Mouse (Mus musculus) MEL (cell line): Measurements from ENCODE around the gene Zfp865. TPM values are rescaled to one million over a fixed set of nuclear protein-coding genes. Genes with fewer than 3 reads are reported as not detected.

Experiments used
- DNase-seq: peaks from one replicate; pipeline ENCODE4 v3.0.0; 2011; ENCODE audit warnings: low read depth, low spot score
- H3K27ac ChIP-seq: 2 replicates; pipeline ENCODE4 v1.5.1; 2012; ENCODE audit warnings: low read depth, mild to moderate bottlenecking, control low read depth, low read length, moderate library complexity; ENCODE audit not compliant: control insufficient read depth
- H3K27me3 ChIP-seq, 2 experiments: fragments of 150-350 bp in 1 of 2; sonication (generic) in 1 of 2; 2 replicates each; pipeline ENCODE4 v1.6.1; 2012; ENCODE audit warnings: low read length in 2 of 2, mild to moderate bottlenecking in 2 of 2, improper control_type of control experiment in 1 of 2, moderate library complexity in 1 of 2; ENCODE audit not compliant: insufficient read depth in 2 of 2, control insufficient read depth in 1 of 2
- H3K36me3 ChIP-seq, 2 experiments: 2 replicates each; pipeline ENCODE4 v1.6.1; 2012 to 2014; ENCODE audit warnings: low read length in 2 of 2, improper control_type of control experiment in 1 of 2, inconsistent platforms in 1 of 2, mild to moderate bottlenecking in 1 of 2; ENCODE audit not compliant: insufficient read depth in 2 of 2, control insufficient read depth in 1 of 2
- H3K4me1 ChIP-seq, 2 experiments: fragments of 150-350 bp in 1 of 2; sonication (generic) in 1 of 2; 2 replicates each; pipeline ENCODE4 v1.6.1; 2012; ENCODE audit warnings: low read length in 2 of 2, improper control_type of control experiment in 1 of 2, mild to moderate bottlenecking in 1 of 2; ENCODE audit not compliant: insufficient read depth in 2 of 2, control insufficient read depth in 1 of 2
- H3K4me3 ChIP-seq, 2 experiments: fragments of 150-350 bp in 1 of 2; sonication (generic) in 1 of 2; 2 replicates each; pipeline ENCODE4 v1.5.1; 2012; ENCODE audit warnings: low read depth in 2 of 2, low read length in 2 of 2, mild to moderate bottlenecking in 2 of 2, moderate library complexity in 2 of 2, control low read depth in 1 of 2, improper control_type of control experiment in 1 of 2; ENCODE audit not compliant: control insufficient read depth in 1 of 2, insufficient read depth in 1 of 2
- H3K79me2 ChIP-seq: 2 replicates; pipeline ENCODE4 v1.6.1; 2012; ENCODE audit warnings: mild to moderate bottlenecking, low read length, moderate library complexity; ENCODE audit not compliant: control insufficient read depth, poor library complexity, insufficient read depth
- H3K9ac ChIP-seq: 2 replicates; pipeline ENCODE4 v1.6.1; 2012; ENCODE audit warnings: low read depth, mild to moderate bottlenecking, control low read depth, low read length, moderate library complexity; ENCODE audit not compliant: control insufficient read depth, poor library complexity, severe bottlenecking
- H3K9me3 ChIP-seq: fragments of 150-350 bp; sonication (generic); replicated peaks from 2 replicates; pipeline ENCODE4 v1.6.1; 2012; ENCODE audit warnings: mild to moderate bottlenecking, low read length, improper control_type of control experiment, moderate library complexity; ENCODE audit not compliant: insufficient read depth
- BHLHE40 ChIP-seq: IDR thresholded peaks from 2 replicates; pipeline ENCODE4 v1.6.1; 2012; ENCODE audit warnings: low read depth, mild to moderate bottlenecking, inconsistent platforms, low read length, improper control_type of control experiment, borderline replicate concordance
- CHD1 ChIP-seq: IDR thresholded peaks from 2 replicates; pipeline ENCODE4 v1.6.1; 2012; ENCODE audit warnings: low read depth, mild to moderate bottlenecking, inconsistent platforms, low read length, improper control_type of control experiment
- CTCF ChIP-seq, 3 experiments: IDR thresholded peaks in 2 of 3; conservative IDR thresholded peaks in 1 of 3; 2 replicates each; pipeline ENCODE4 v1.5.1; 2011 to 2012; ENCODE audit warnings: low read length in 3 of 3, low read depth in 2 of 3, mild to moderate bottlenecking in 2 of 3, improper control_type of control experiment in 1 of 3, inconsistent platforms in 1 of 3, mixed read lengths in 1 of 3, moderate library complexity in 1 of 3; ENCODE audit not compliant: control insufficient read depth in 1 of 3, insufficient read depth in 1 of 3, poor library complexity in 1 of 3, severe bottlenecking in 1 of 3
- E2F4 ChIP-seq: IDR thresholded peaks from 2 replicates; pipeline ENCODE4 v1.6.1; 2011; ENCODE audit warnings: low read depth, low read length, improper control_type of control experiment, borderline replicate concordance
- ELF1 ChIP-seq: IDR thresholded peaks from 2 replicates; pipeline ENCODE4 v1.6.1; 2014; ENCODE audit warnings: low read depth, mild to moderate bottlenecking, inconsistent platforms, low read length, improper control_type of control experiment, moderate library complexity
- EP300 ChIP-seq, 2 experiments: IDR thresholded peaks; 2 replicates each; pipeline ENCODE4 v1.6.1; 2011; ENCODE audit warnings: improper control_type of control experiment in 2 of 2, low read length in 2 of 2, low read depth in 1 of 2, mild to moderate bottlenecking in 1 of 2
- ETS1 ChIP-seq: IDR thresholded peaks from 2 replicates; pipeline ENCODE4 v1.6.1; 2012; ENCODE audit warnings: low read depth, mild to moderate bottlenecking, inconsistent platforms, low read length, improper control_type of control experiment, moderate library complexity
- GABPA ChIP-seq: IDR thresholded peaks from 2 replicates; pipeline ENCODE4 v1.6.1; 2012; ENCODE audit warnings: low read depth, mild to moderate bottlenecking, inconsistent platforms, low read length, improper control_type of control experiment, moderate library complexity
- GATA1 ChIP-seq: IDR thresholded peaks from 2 replicates; pipeline ENCODE4 v1.6.1; 2011; ENCODE audit warnings: low read depth, low read length, improper control_type of control experiment
- HCFC1 ChIP-seq: IDR thresholded peaks from 2 replicates; pipeline ENCODE4 v1.6.1; 2012; ENCODE audit warnings: low read depth, mild to moderate bottlenecking, inconsistent platforms, low read length, improper control_type of control experiment, moderate library complexity
- KAT2A ChIP-seq: conservative IDR thresholded peaks from 2 replicates; pipeline ENCODE4 v1.6.1; 2012; ENCODE audit warnings: low read depth, low read length, improper control_type of control experiment, inconsistent platforms
- MAX ChIP-seq: IDR thresholded peaks from 2 replicates; pipeline ENCODE4 v1.6.1; 2011; ENCODE audit warnings: low read length, improper control_type of control experiment
- MEF2A ChIP-seq: IDR thresholded peaks from 2 replicates; pipeline ENCODE4 v1.6.1; 2014; ENCODE audit warnings: low read depth, mild to moderate bottlenecking, inconsistent platforms, low read length, improper control_type of control experiment; ENCODE audit not compliant: poor library complexity, insufficient replicate concordance, severe bottlenecking; ENCODE audit errors: extremely low read depth
- MXI1 ChIP-seq: IDR thresholded peaks from 2 replicates; pipeline ENCODE4 v1.6.1; 2011; ENCODE audit warnings: mild to moderate bottlenecking, low read depth, low read length, improper control_type of control experiment
- MYB ChIP-seq: IDR thresholded peaks from 2 replicates; pipeline ENCODE4 v1.6.1; 2011; ENCODE audit warnings: mild to moderate bottlenecking, low read depth, low read length, improper control_type of control experiment
- MYC ChIP-seq: IDR thresholded peaks from 2 replicates; pipeline ENCODE4 v1.6.1; 2011; ENCODE audit warnings: low read depth, mild to moderate bottlenecking, low read length, improper control_type of control experiment, moderate library complexity
- NELFE ChIP-seq: IDR thresholded peaks from 2 replicates; pipeline ENCODE4 v1.6.1; 2011; ENCODE audit warnings: low read depth, low read length, improper control_type of control experiment
- NRF1 ChIP-seq: IDR thresholded peaks from 2 replicates; pipeline ENCODE4 v1.6.1; 2014; ENCODE audit warnings: low read depth, mild to moderate bottlenecking, inconsistent platforms, low read length, improper control_type of control experiment, moderate library complexity; ENCODE audit not compliant: poor library complexity, insufficient read depth, severe bottlenecking
- POLR2AphosphoS2 ChIP-seq: IDR thresholded peaks from 2 replicates; pipeline ENCODE4 v1.6.1; 2011; ENCODE audit warnings: low read length, improper control_type of control experiment
- POLR2AphosphoS5 ChIP-seq: IDR thresholded peaks from 2 replicates; pipeline ENCODE4 v1.6.1; 2012; ENCODE audit warnings: low read depth, borderline replicate concordance, mild to moderate bottlenecking, inconsistent platforms, low read length, moderate library complexity, mixed read lengths
- RAD21 ChIP-seq: IDR thresholded peaks from 2 replicates; pipeline ENCODE4 v1.6.1; 2011; ENCODE audit warnings: mild to moderate bottlenecking, low read depth, low read length, improper control_type of control experiment
- RCOR1 ChIP-seq: IDR thresholded peaks from 2 replicates; pipeline ENCODE4 v1.6.1; 2012; ENCODE audit warnings: low read depth, mild to moderate bottlenecking, inconsistent platforms, low read length, improper control_type of control experiment
- SIN3A ChIP-seq: IDR thresholded peaks from 2 replicates; pipeline ENCODE4 v1.6.1; 2012; ENCODE audit warnings: low read length, improper control_type of control experiment, inconsistent platforms
- TAL1 ChIP-seq: IDR thresholded peaks from 2 replicates; pipeline ENCODE4 v1.6.1; 2012; ENCODE audit warnings: mild to moderate bottlenecking, inconsistent platforms, low read length, moderate library complexity, mixed read lengths
- TBP ChIP-seq: IDR thresholded peaks from 2 replicates; pipeline ENCODE4 v1.8.0; 2011; ENCODE audit warnings: low read depth, low read length, improper control_type of control experiment
- TCF12 ChIP-seq: IDR thresholded peaks from 2 replicates; pipeline ENCODE4 v1.6.1; 2014; ENCODE audit warnings: low read depth, mild to moderate bottlenecking, inconsistent platforms, low read length, improper control_type of control experiment, moderate library complexity
- UBTF ChIP-seq: IDR thresholded peaks from 2 replicates; pipeline ENCODE4 v1.6.1; 2012; ENCODE audit warnings: low read depth, mild to moderate bottlenecking, inconsistent platforms, low read length, improper control_type of control experiment, moderate library complexity, borderline replicate concordance; ENCODE audit not compliant: insufficient read depth
- USF1 ChIP-seq: IDR thresholded peaks from 2 replicates; pipeline ENCODE4 v1.6.1; 2014; ENCODE audit warnings: low read depth, mild to moderate bottlenecking, inconsistent platforms, low read length, improper control_type of control experiment, moderate library complexity
- ZC3H11A ChIP-seq: IDR thresholded peaks from 2 replicates; pipeline ENCODE4 v1.6.1; 2012; ENCODE audit warnings: low read depth, mild to moderate bottlenecking, inconsistent platforms, low read length, improper control_type of control experiment
- ZMIZ1 ChIP-seq: IDR thresholded peaks from 2 replicates; pipeline ENCODE4 v1.6.1; 2012; ENCODE audit warnings: low read depth, mild to moderate bottlenecking, inconsistent platforms, low read length, improper control_type of control experiment, moderate library complexity
- ZNF384 ChIP-seq: IDR thresholded peaks from 2 replicates; pipeline ENCODE4 v1.6.1; 2012; ENCODE audit warnings: low read depth, mild to moderate bottlenecking, inconsistent platforms, low read length, improper control_type of control experiment
- polyA plus RNA-seq, 2 experiments: library from polyadenylated mRNA; stranded (reverse) in 1 of 2; unstranded in 1 of 2; fragments of >175 nt in 1 of 2; fragments of >200 nt in 1 of 2; gene quantifications; 2 replicates each; pipeline versions ENCODE4 v1.2.1 to v1.2.4; 2012; ENCODE audit warnings: low replicate concordance in 2 of 2, low read depth in 1 of 2; ENCODE audit not compliant: insufficient read length in 2 of 2, insufficient read depth in 1 of 2, missing spikeins in 1 of 2
- total RNA-seq: library from RNA; depleted of rRNA; stranded (reverse); fragments of 300-350 nt; gene quantifications from 2 replicates; pipeline ENCODE4 v1.2.3, GENCODE M21; 2012

Zfp865 gene
- total and polyA plus RNA-seq, 3 experiments: 12.2 to 34.6 TPM; not detected in 1

GRCm38 (mm10) chr7:5074984-5075383, 54.8 kb downstream of the Zfp865 start:
- no peak for DNase-seq
- Histone ChIP-seq H3K4me3 (no peak overlapping the region), H3K79me2 (peaks cover 18% of the 10 kb centered on the region), H3K27me3 (no peaks in the 10 kb centered on the region), H3K9me3 (no peaks in the 10 kb centered on the region), H3K27ac (no peak overlapping the region), H3K4me1 (peaks cover 12 to 32% of the 10 kb centered on the region in 2 experiments), H3K9ac (no peak overlapping the region), H3K36me3 (peaks cover 48% of the 10 kb centered on the region in 2 experiments)
- TF ChIP-seq BHLHE40 (no peak), EP300 (IDR thresholded peaks at IDR 0.05; ENCODE audit: low read depth in 1 of 2, low read length in 2 of 2) (no peak), POLR2AphosphoS5 (no peak), UBTF (no peak), TBP (no peak), KAT2A (no peak)

GRCm38 (mm10) chr7:5076931-5077330, 56.8 kb downstream of the Zfp865 start:
- Histone ChIP-seq H3K79me2 (peaks cover 19% of the 10 kb centered on the region), H3K27me3 (no peaks in the 10 kb centered on the region), H3K27ac (peak overlapping the region; percentile 84), H3K9ac (no peak overlapping the region), H3K4me1 (peaks cover 12 to 30% of the 10 kb centered on the region in 2 experiments), H3K4me3 (no peak overlapping the region), H3K36me3 (peaks cover 41 to 43% of the 10 kb centered on the region in 2 experiments), H3K9me3 (no peaks in the 10 kb centered on the region)
- DNase-seq: peak; percentile 72
- no peak for TF ChIP-seq NELFE
- TF ChIP-seq SIN3A: no peak
- 0 out of 2 replicates have a peak, but pooled peaks have one; percentile 47 for TF ChIP-seq GABPA
- TF ChIP-seq MYC: no peak
- no peak for TF ChIP-seq RAD21
- peak; percentile 46; the same call in 1 of the 2 replicates for TF ChIP-seq TCF12
- TF ChIP-seq MAX: no peak
- TF ChIP-seq ZMIZ1: no peak
- no peak for TF ChIP-seq E2F4
- TF ChIP-seq NRF1: no peak
- no peak for TF ChIP-seq MEF2A
- peak in 1 of 2 experiments; percentile 63; a peak in 2 of 4 replicates for TF ChIP-seq EP300 (IDR thresholded peaks at IDR 0.05; ENCODE audit: low read depth in 1 of 2, low read length in 2 of 2)
- TF ChIP-seq RCOR1: no peak
- TF ChIP-seq CHD1: no peak
- TF ChIP-seq ETS1: peak; percentile 86
- TF ChIP-seq GATA1: peak; percentile 30; the same call in 1 of the 2 replicates
- TF ChIP-seq MXI1: no peak
- TF ChIP-seq CTCF (IDR thresholded peaks at IDR 0.05 in 2 of 3, conservative IDR thresholded peaks at IDR 0.05 in 1 of 3; ENCODE audit: control insufficient read depth in 1 of 3, insufficient read depth in 1 of 3, low read depth in 2 of 3, low read length in 3 of 3, poor library complexity in 1 of 3, severe bottlenecking in 1 of 3): no peak
- TF ChIP-seq USF1: peak; percentile 84; the same call in 1 of the 2 replicates
- peak; percentile 43 for TF ChIP-seq TAL1
- TF ChIP-seq ELF1: no peak
- no peak for TF ChIP-seq ZC3H11A
- TF ChIP-seq ZNF384: no peak
- TF ChIP-seq POLR2AphosphoS5: no peak; the same call in 1 of the 2 replicates
- no peak for TF ChIP-seq UBTF
- no peak for TF ChIP-seq POLR2AphosphoS2
- no peak for TF ChIP-seq BHLHE40
- no peak for TF ChIP-seq HCFC1
- TF ChIP-seq MYB: no peak
- TF ChIP-seq TBP: no peak
